10 mouse cellular contexts compared by ENCODE assay signal in the genomic region with DNA sequence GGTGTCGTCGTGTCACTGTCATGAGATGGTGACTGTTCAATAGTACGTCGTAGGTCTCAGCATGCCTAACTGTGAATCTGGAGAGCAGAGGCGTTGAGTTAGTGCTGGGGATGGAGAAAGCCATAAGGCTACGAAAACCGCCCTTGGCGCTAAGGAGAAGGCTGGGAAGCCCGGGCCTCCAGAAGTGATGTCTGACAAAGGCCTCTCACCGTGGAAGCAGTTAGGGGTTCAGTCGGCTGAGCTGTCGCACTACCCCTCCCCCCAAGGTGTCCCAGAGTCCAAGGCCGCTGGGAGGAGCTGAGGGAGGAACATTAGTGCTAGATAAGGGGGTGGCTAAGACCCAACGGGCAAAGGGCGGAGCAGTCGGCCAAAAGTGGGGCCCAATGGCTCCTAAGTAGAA. TPM values are rescaled to one million over a fixed set of nuclear protein-coding genes. Genes with fewer than 3 reads are reported as not detected.
DNase-seq lines count a peak whose midpoint lies in the region; ATAC-seq and TF ChIP-seq lines count a peak whose summit lies in the region.
"Had no signal": no experiment of that assay in that cellular context is flagged by ENCODE, and none has a peak within 500 bp of the region (broad histone marks: within the 10 kb centered on the region; RNA-seq: fewer than 3 reads in every experiment).

No protein-coding gene starts in this region.

- no peak overlapping the region for H3K27ac ChIP-seq in gastrocnemius, adult 2 months
- H3K27ac ChIP-seq in ES-Bruce4 (ENCODE audit: insufficient read depth, low read length) = no peak overlapping the region
- H3K27ac ChIP-seq in hindbrain, embryonic 11.5 days (ENCODE audit: low read depth, low read length) = no peak overlapping the region

- H3K4me1 ChIP-seq in ES-Bruce4 (ENCODE audit: control insufficient read depth, insufficient read depth, low read length) = no peaks in the 10 kb centered on the region
- H3K4me1 ChIP-seq in hindbrain, embryonic 11.5 days (replicated peaks; ENCODE audit: control insufficient read depth, insufficient read depth, low read length) = peaks cover 7% of the 10 kb centered on the region; the same call in 1 of the 2 replicates

- no peaks in the 10 kb centered on the region for H3K9me3 ChIP-seq in ES-Bruce4 (replicated peaks; ENCODE audit: control insufficient read depth, insufficient read depth, low read length, poor library complexity, severe bottlenecking)
- no peaks in the 10 kb centered on the region for H3K9me3 ChIP-seq in hindbrain, embryonic 11.5 days (ENCODE audit: control insufficient read depth, low read length)

- DNase-seq in gastrocnemius, adult 2 months = no peak
- DNase-seq in gastrocnemius, postnatal 10 days = no peak
- peak; percentile 46 for DNase-seq in hindbrain, embryonic 11.5 days (ENCODE audit: low spot score)
- peak; percentile 75 for DNase-seq in liver
- DNase-seq in right cerebral cortex, postnatal 10 days (ENCODE audit: low spot score in 2 of 2) = no peak
- no peak for DNase-seq in layer of hippocampus, postnatal 14 days (ENCODE audit: low spot score in 2 of 2)
- DNase-seq in frontal cortex, postnatal 25 days (ENCODE audit: low spot score in 2 of 2) = no peak

- intact Hi-C loops in gastrocnemius, adult 2 months (cut with DNase I) = no loop called here

- no peak for ATAC-seq in hindbrain, embryonic 11.5 days (ENCODE audit: low FRiP score)
- ATAC-seq: CD4-positive, CD25-positive, alpha-beta regulatory T cell, adult 4 months had no signal

- H3K27me3 ChIP-seq in ES-Bruce4 (ENCODE audit: control insufficient read depth, insufficient read depth, low read length, poor library complexity, severe bottlenecking) = no peaks in the 10 kb centered on the region
- H3K27me3 ChIP-seq in hindbrain, embryonic 11.5 days (ENCODE audit: control insufficient read depth, insufficient read depth, low read length) = peaks cover 54% of the 10 kb centered on the region

- TF ChIP-seq EP300 in ES-Bruce4 (IDR thresholded peaks at IDR 0.05; ENCODE audit: insufficient read depth, low read depth, low read length) = no peak

- H3K9ac ChIP-seq in ES-Bruce4 (ENCODE audit: low read depth, poor library complexity, severe bottlenecking) = no peak overlapping the region
- no peak overlapping the region for H3K9ac ChIP-seq in hindbrain, embryonic 11.5 days (ENCODE audit: low read depth, low read length)

- H3K36me3 ChIP-seq in ES-Bruce4 (ENCODE audit: control insufficient read depth, insufficient read depth, low read length, poor library complexity, severe bottlenecking) = no peaks in the 10 kb centered on the region
- no peaks in the 10 kb centered on the region for H3K36me3 ChIP-seq in hindbrain, embryonic 11.5 days (ENCODE audit: control insufficient read depth, insufficient read depth, low read length)

- 5% methylated on average over 16 of the region's 16 CpGs for WGBS in hindbrain, embryonic 11.5 days

- H3K4me2 ChIP-seq in hindbrain, embryonic 11.5 days (replicated peaks; ENCODE audit: low read depth, low read length) = peak overlapping the region; percentile 29

- TF ChIP-seq CTCF in gastrocnemius, adult 2 months (IDR thresholded peaks at IDR 0.05) = no peak
- no peak for TF ChIP-seq CTCF in ES-Bruce4 (IDR thresholded peaks at IDR 0.05; ENCODE audit: low read depth, low read length)

- no peak for TF ChIP-seq POLR2A in ES-Bruce4 (IDR thresholded peaks at IDR 0.05; ENCODE audit: insufficient read depth, low read length)

- peak overlapping the region; percentile 55; the same call in 1 of the 2 replicates for H3K4me3 ChIP-seq in gastrocnemius, adult 2 months
- peak overlapping the region; percentile 52 for H3K4me3 ChIP-seq in ES-Bruce4 (ENCODE audit: low read depth, low read length)
- peak overlapping the region; percentile 20; the same call in 1 of the 2 replicates for H3K4me3 ChIP-seq in hindbrain, embryonic 11.5 days (ENCODE audit: low read depth, low read length)

RNA-seq across cellular contexts. Expression of a gene that starts 0.7 kb away (rescaled TPM):
- total RNA-seq in gastrocnemius, adult 2 months (2021) = not detected
- not detected for total RNA-seq in gastrocnemius, postnatal 10 days (2021)
- polyA plus RNA-seq in ES-Bruce4 (2011; ENCODE audit: insufficient read depth, insufficient read length, low read depth, missing spikeins) = 0.65 TPM in 1 of 2 replicates, not detected in the other
- polyA plus RNA-seq in hindbrain, embryonic 11.5 days (2014; fragmentation: Nextera tagmentation; extraction: Ambion mirVana) = 0.14 TPM in 1 of 2 replicates, not detected in the other
- total RNA-seq in layer of hippocampus, postnatal 14 days (2021) = not detected
- polyA plus RNA-seq: CD4-positive, CD25-positive, alpha-beta regulatory T cell, adult 4 months; embryonic facial prominence, embryonic 11.5 days had no signal

RNA-seq across cellular contexts. Expression of a gene that starts 10.2 kb away (rescaled TPM):
- 10 to 100 TPM in 1 of 2 experiments, 1 to 10 TPM in 1; 9.8 to 10.2 TPM for total RNA-seq in gastrocnemius, adult 2 months (2021)
- total RNA-seq in gastrocnemius, postnatal 10 days (2021) = 10 to 100 TPM; 13.7 to 15.9 TPM
- 22.3 and 24.5 TPM in 2 replicates for polyA plus RNA-seq in ES-Bruce4 (2011; ENCODE audit: insufficient read depth, insufficient read length, low read depth, missing spikeins)
- 33.2 and 34.4 TPM in 2 replicates for polyA plus RNA-seq in hindbrain, embryonic 11.5 days (2014; fragmentation: Nextera tagmentation; extraction: Ambion mirVana)
- total RNA-seq in layer of hippocampus, postnatal 14 days (2021) = 10 to 100 TPM; 26.4 to 29.2 TPM

RNA-seq across cellular contexts. Expression of a gene that starts 38.4 kb away (rescaled TPM):
- not detected for total RNA-seq in gastrocnemius, adult 2 months (2021)
- total RNA-seq in gastrocnemius, postnatal 10 days (2021) = not detected
- not detected in 2 replicates for polyA plus RNA-seq in ES-Bruce4 (2011; ENCODE audit: insufficient read depth, insufficient read length, low read depth, missing spikeins)
- 1.7 and 2.7 TPM in 2 replicates for polyA plus RNA-seq in hindbrain, embryonic 11.5 days (2014; fragmentation: Nextera tagmentation; extraction: Ambion mirVana)
- not detected for total RNA-seq in layer of hippocampus, postnatal 14 days (2021)
- polyA plus RNA-seq: CD4-positive, CD25-positive, alpha-beta regulatory T cell, adult 4 months; embryonic facial prominence, embryonic 11.5 days had no signal

RNA-seq across cellular contexts. Expression of a gene that starts 39.1 kb away (rescaled TPM):
- total RNA-seq in gastrocnemius, adult 2 months (2021) = 100 to 1,000 TPM in 1 of 2 experiments, 10 to 100 TPM in 1; 95.3 to 106 TPM
- total RNA-seq in gastrocnemius, postnatal 10 days (2021) = 10 to 100 TPM; 83.1 to 84.4 TPM
- 137 and 146 TPM in 2 replicates for polyA plus RNA-seq in ES-Bruce4 (2011; ENCODE audit: insufficient read depth, insufficient read length, low read depth, missing spikeins)
- polyA plus RNA-seq in hindbrain, embryonic 11.5 days (2014; fragmentation: Nextera tagmentation; extraction: Ambion mirVana) = 76.0 and 80.1 TPM in 2 replicates
- 10 to 100 TPM; 65.9 to 72.8 TPM for total RNA-seq in layer of hippocampus, postnatal 14 days (2021)

RNA-seq across cellular contexts. Expression of a gene that starts 43.4 kb away (rescaled TPM):
- total RNA-seq in gastrocnemius, adult 2 months (2021) = 10 to 100 TPM; 50.3 to 53.0 TPM
- total RNA-seq in gastrocnemius, postnatal 10 days (2021) = 10 to 100 TPM; 32.2 to 34.6 TPM
- 33.0 and 33.6 TPM in 2 replicates for polyA plus RNA-seq in ES-Bruce4 (2011; ENCODE audit: insufficient read depth, insufficient read length, low read depth, missing spikeins)
- 28.8 and 31.9 TPM in 2 replicates for polyA plus RNA-seq in hindbrain, embryonic 11.5 days (2014; fragmentation: Nextera tagmentation; extraction: Ambion mirVana)
- total RNA-seq in layer of hippocampus, postnatal 14 days (2021) = 10 to 100 TPM; 49.2 to 49.5 TPM

Comparison
In these comparisons a context has a peak if more than half of its experiments do, and no peak if none do; other contexts are left out.
1. DNase-seq: peak in hindbrain, embryonic 11.5 days (single experiment) and liver (single experiment); none in gastrocnemius, adult 2 months (single experiment), gastrocnemius, postnatal 10 days (single experiment), right cerebral cortex, postnatal 10 days (0 of 2), layer of hippocampus, postnatal 14 days (0 of 2) and frontal cortex, postnatal 25 days (0 of 2).
2. Peak in every context shown above with its lines, with median percentiles within 50 percentile points of each other: H3K4me3 ChIP-seq.